Mouse (Mus musculus) cerebellum, postnatal 10 days (tissue): ENCODE measurements around the gene Slc22a23.

Experiments used
- DNase-seq, 2 experiments: peaks; one replicate each; pipeline ENCODE4 v3.0.0; 2021; ENCODE audit warnings: mixed read lengths in 2 of 2

Slc22a23 gene

GRCm38 (mm10) chr13:34232992-34233391, 112.0 kb downstream of the Slc22a23 start:
- DNase-seq: no peak

- DNase-seq: no peak
Observed at GRCm38 (mm10) chr13:34228905-34229304, 116.1 kb downstream of the Slc22a23 start.

GRCm38 (mm10) chr13:34227720-34228661, 117.0 kb downstream of the Slc22a23 start:
- no peak for DNase-seq

- DNase-seq: no peak
Observed at GRCm38 (mm10) chr13:34226940-34227339, 118.0 kb downstream of the Slc22a23 start.

GRCm38 (mm10) chr13:34222985-34223384, 122.0 kb downstream of the Slc22a23 start:
- peak; percentile 75 to 79 for DNase-seq

GRCm38 (mm10) chr13:34219728-34220127, 125.3 kb downstream of the Slc22a23 start:
- no peak for DNase-seq

GRCm38 (mm10) chr13:34218776-34219175, 126.2 kb downstream of the Slc22a23 start:
- DNase-seq: no peak

GRCm38 (mm10) chr13:34214855-34215254, 130.1 kb downstream of the Slc22a23 start:
- DNase-seq: no peak

GRCm38 (mm10) chr13:34212735-34213212, 132.2 kb downstream of the Slc22a23 start:
- no peak for DNase-seq

- DNase-seq: peak; percentile 56 to 58
Observed at GRCm38 (mm10) chr13:34211261-34211775, 133.7 kb downstream of the Slc22a23 start.

- DNase-seq: no peak
Observed at GRCm38 (mm10) chr13:34207714-34208470, 137.1 kb downstream of the Slc22a23 start.

- no peak for DNase-seq
Observed at GRCm38 (mm10) chr13:34205216-34205615, 139.8 kb downstream of the Slc22a23 start.

GRCm38 (mm10) chr13:34195676-34196075, 149.3 kb downstream of the Slc22a23 start:
- no peak for DNase-seq

- no peak for DNase-seq
Observed at GRCm38 (mm10) chr13:34193384-34193783, 151.6 kb downstream of the Slc22a23 start.

GRCm38 (mm10) chr13:34192414-34193191, 152.4 kb downstream of the Slc22a23 start:
- peak in 1 of 2 experiments; percentile 23 for DNase-seq

GRCm38 (mm10) chr13:34187571-34187970, 157.4 kb downstream of the Slc22a23 start:
- peak; percentile 83 to 85 for DNase-seq

- no peak for DNase-seq
Observed at GRCm38 (mm10) chr13:34185371-34185770, 159.6 kb downstream of the Slc22a23 start.

- no peak for DNase-seq
Observed at GRCm38 (mm10) chr13:34181624-34182023, 163.4 kb downstream of the Slc22a23 start.

GRCm38 (mm10) chr13:34174025-34174424, 171.0 kb downstream of the Slc22a23 start:
- no peak for DNase-seq

GRCm38 (mm10) chr13:34163304-34163975, 181.5 kb downstream of the Slc22a23 start:
- no peak for DNase-seq

- peak; percentile 97 for DNase-seq
Observed at GRCm38 (mm10) chr13:34162491-34163303, 182.3 kb downstream of the Slc22a23 start, which contains the start of gene Psmg4. Psmg4 (plus strand) TSS chr13:34162964.
